Mouse (Mus musculus) MEL (cell line): ENCODE measurements around the gene Agap2.

Source experiments
- CTCF ChIP-seq, 3 experiments: IDR thresholded peaks in 2 of 3; conservative IDR thresholded peaks in 1 of 3; 2 replicates each; pipeline ENCODE4 v1.5.1; 2011 to 2012; ENCODE audit warnings: low read length in 3 of 3, low read depth in 2 of 3, mild to moderate bottlenecking in 2 of 3, improper control_type of control experiment in 1 of 3, inconsistent platforms in 1 of 3, mixed read lengths in 1 of 3, moderate library complexity in 1 of 3; ENCODE audit not compliant: control insufficient read depth in 1 of 3, insufficient read depth in 1 of 3, poor library complexity in 1 of 3, severe bottlenecking in 1 of 3
- ELF1 ChIP-seq: IDR thresholded peaks from 2 replicates; pipeline ENCODE4 v1.6.1; 2014; ENCODE audit warnings: low read depth, mild to moderate bottlenecking, inconsistent platforms, low read length, improper control_type of control experiment, moderate library complexity
- EP300 ChIP-seq, 2 experiments: IDR thresholded peaks; 2 replicates each; pipeline ENCODE4 v1.6.1; 2011; ENCODE audit warnings: improper control_type of control experiment in 2 of 2, low read length in 2 of 2, low read depth in 1 of 2, mild to moderate bottlenecking in 1 of 2
- ETS1 ChIP-seq: IDR thresholded peaks from 2 replicates; pipeline ENCODE4 v1.6.1; 2012; ENCODE audit warnings: low read depth, mild to moderate bottlenecking, inconsistent platforms, low read length, improper control_type of control experiment, moderate library complexity
- GABPA ChIP-seq: IDR thresholded peaks from 2 replicates; pipeline ENCODE4 v1.6.1; 2012; ENCODE audit warnings: low read depth, mild to moderate bottlenecking, inconsistent platforms, low read length, improper control_type of control experiment, moderate library complexity
- GATA1 ChIP-seq: IDR thresholded peaks from 2 replicates; pipeline ENCODE4 v1.6.1; 2011; ENCODE audit warnings: low read depth, low read length, improper control_type of control experiment
- MXI1 ChIP-seq: IDR thresholded peaks from 2 replicates; pipeline ENCODE4 v1.6.1; 2011; ENCODE audit warnings: mild to moderate bottlenecking, low read depth, low read length, improper control_type of control experiment
- POLR2A ChIP-seq, 2 experiments: IDR thresholded peaks; 2 replicates each; pipeline ENCODE4 v1.6.1; 2011 to 2012; ENCODE audit warnings: low read length in 2 of 2, mild to moderate bottlenecking in 2 of 2, control low read depth in 1 of 2, improper control_type of control experiment in 1 of 2, low read depth in 1 of 2, moderate library complexity in 1 of 2; ENCODE audit not compliant: control insufficient read depth in 1 of 2, insufficient read depth in 1 of 2, poor library complexity in 1 of 2
- POLR2AphosphoS5 ChIP-seq: IDR thresholded peaks from 2 replicates; pipeline ENCODE4 v1.6.1; 2012; ENCODE audit warnings: low read depth, borderline replicate concordance, mild to moderate bottlenecking, inconsistent platforms, low read length, moderate library complexity, mixed read lengths
- RAD21 ChIP-seq: IDR thresholded peaks from 2 replicates; pipeline ENCODE4 v1.6.1; 2011; ENCODE audit warnings: mild to moderate bottlenecking, low read depth, low read length, improper control_type of control experiment
- RCOR1 ChIP-seq: IDR thresholded peaks from 2 replicates; pipeline ENCODE4 v1.6.1; 2012; ENCODE audit warnings: low read depth, mild to moderate bottlenecking, inconsistent platforms, low read length, improper control_type of control experiment
- ZC3H11A ChIP-seq: IDR thresholded peaks from 2 replicates; pipeline ENCODE4 v1.6.1; 2012; ENCODE audit warnings: low read depth, mild to moderate bottlenecking, inconsistent platforms, low read length, improper control_type of control experiment
- ZMIZ1 ChIP-seq: IDR thresholded peaks from 2 replicates; pipeline ENCODE4 v1.6.1; 2012; ENCODE audit warnings: low read depth, mild to moderate bottlenecking, inconsistent platforms, low read length, improper control_type of control experiment, moderate library complexity

DNA sequence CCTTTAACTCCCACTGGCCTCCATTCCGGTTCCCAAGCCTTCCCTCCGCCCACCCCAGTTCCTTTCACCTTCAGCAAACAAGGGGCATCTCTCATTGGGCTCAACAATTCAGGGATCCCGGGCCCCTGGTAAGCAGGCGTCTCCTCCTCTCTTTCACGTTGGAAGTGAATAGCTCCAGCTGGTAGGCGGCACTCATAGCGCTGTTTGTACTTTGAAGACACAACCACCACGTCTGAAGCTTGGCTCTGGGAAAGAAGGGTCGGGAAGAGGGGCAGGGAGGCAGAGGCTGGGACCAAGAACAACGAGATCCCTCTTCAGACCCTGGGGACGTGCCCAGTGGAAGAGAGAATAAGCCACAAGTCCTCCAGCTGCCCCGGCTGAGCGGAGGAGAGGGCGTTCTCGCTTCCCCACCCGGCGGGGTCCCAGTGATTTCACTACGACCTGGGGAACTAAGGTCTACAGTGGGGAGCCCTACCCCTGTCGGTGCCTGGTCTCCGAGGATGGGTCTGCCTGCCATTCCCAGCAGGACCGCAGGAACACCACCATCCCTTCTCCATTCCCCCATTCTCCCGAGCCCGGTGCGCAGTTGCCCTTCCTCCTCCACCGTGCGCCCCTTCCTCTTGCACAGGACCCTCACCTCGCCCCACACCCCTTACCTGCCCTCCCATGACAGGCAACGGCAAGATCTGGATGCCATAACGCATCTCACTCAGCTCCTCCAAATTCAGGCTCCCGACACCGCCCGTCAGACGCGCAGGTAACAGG lies 45.4 kb downstream of the Agap2 start:
- TF ChIP-seq POLR2A (IDR thresholded peaks at IDR 0.05; ENCODE audit: control insufficient read depth in 1 of 2, insufficient read depth in 1 of 2, low read depth in 1 of 2, low read length in 2 of 2, poor library complexity in 1 of 2) (0 out of 4 replicates have a peak, but pooled peaks of 1 of the 2 experiments have one; percentile 58), CTCF (IDR thresholded peaks at IDR 0.05 in 2 of 3, conservative IDR thresholded peaks at IDR 0.05 in 1 of 3; ENCODE audit: control insufficient read depth in 1 of 3, insufficient read depth in 1 of 3, low read depth in 2 of 3, low read length in 3 of 3, poor library complexity in 1 of 3, severe bottlenecking in 1 of 3) (no peak), ZC3H11A (no peak), MXI1 (no peak), RCOR1 (no peak), ELF1 (no peak), ZMIZ1 (no peak), GATA1 (no peak), RAD21 (no peak), EP300 (IDR thresholded peaks at IDR 0.05; ENCODE audit: low read depth in 1 of 2, low read length in 2 of 2) (no peak), ETS1 (no peak), POLR2AphosphoS5 (no peak), GABPA (no peak)
